Mouse (Mus musculus): Measurements from ENCODE around the gene Rpl5. TPM values are rescaled to one million over a fixed set of nuclear protein-coding genes. Genes with fewer than 3 reads are reported as not detected.

Rpl5 gene
- 257 TPM for polyA plus RNA-seq (2014; fragmentation: Illumina TruSeq; extraction: RNeasy Lipid Tissue Mini Kit (QIAGEN cat#74804); ENCODE audit: low read depth, low replicate concordance)

DNA sequence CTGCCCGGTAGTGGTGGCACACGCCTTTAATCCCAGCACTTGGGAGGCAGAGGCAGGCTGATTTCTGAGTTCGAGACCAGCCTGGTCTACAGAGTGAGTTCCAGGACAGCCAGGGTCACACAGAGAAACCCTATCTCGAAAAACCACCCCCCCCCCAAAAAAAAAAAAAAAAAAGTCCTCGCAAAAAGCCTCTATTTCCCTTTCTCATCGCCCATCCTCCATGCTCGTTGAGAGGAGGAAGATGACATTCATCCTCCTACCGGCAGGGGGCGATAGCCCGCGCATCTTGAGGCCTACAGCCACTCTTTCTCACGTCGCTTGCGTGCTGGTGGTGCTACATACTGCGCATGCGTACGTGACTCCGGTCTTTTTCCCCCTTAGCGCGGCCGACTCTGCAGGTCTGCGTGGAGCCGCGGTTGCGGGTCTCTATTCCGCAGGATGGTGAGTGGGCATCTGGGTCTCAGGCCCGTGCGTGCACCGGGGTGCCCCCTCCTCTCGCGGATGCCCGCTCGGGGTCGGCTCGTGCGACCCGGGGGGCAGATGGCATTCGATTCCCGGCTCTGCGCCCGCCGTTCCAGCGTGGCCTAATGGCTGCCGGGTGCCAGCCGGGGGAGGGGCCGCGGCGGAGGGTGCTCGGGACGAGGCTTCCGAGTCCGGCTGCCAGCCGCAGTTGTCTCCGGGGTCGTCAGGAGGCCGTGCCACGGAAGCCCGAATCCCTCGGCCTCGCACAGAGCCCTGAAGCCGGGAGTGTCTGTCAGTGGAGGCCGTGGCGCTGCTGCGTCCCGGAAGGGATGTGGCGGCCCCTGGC is at the start of gene Rpl5:
Gene Rpl5, plus strand, starts transcription at position 297 of the 808 bp plus-strand sequence.

DNA sequence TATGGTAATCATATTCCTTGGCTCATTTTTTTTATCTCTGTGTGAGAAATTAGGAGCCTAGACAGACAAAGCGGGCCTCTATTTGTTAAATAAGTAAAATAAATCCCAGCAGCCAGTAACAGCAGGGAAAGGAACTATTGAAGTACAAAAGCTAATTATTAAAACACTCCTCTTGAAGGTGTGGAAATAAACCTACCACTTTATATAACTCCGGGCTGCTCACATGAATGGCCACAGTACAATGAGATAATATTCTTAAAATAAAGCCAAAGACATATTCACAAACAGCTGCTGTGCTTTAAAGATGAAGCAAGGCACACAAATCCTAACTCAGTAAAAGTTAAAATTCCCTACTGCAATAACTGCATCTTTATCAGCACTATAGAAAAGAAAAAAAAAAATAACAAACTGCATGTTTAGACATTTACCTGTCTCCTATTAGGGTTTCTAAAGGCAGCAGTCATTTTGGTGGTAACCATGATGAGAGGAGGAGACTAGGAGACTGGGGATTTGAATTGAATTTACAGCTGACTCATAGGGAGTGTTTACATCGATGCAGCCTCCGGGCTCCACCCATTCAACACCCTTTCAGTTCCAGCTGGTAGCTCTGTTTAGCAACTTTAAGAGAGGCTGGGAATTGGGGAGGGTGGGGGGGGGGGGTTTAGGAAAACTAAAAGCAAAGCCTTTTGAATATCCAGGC is 25.6 kb upstream of the Rpl5 start, which contains the start of gene Evi5:
Gene Evi5, minus strand, starts transcription at position 547 of the 700 bp plus-strand sequence.

Other genes starting within 250 kb of the Rpl5 start
- not detected for gene Gfi1, start 174.5 kb upstream of the Rpl5 start, polyA plus RNA-seq (2014; fragmentation: Illumina TruSeq; extraction: RNeasy Lipid Tissue Mini Kit (QIAGEN cat#74804); ENCODE audit: low read depth, low replicate concordance)
- not detected for gene Ube2d2b, start 70.4 kb upstream of the Rpl5 start, polyA plus RNA-seq (2014; fragmentation: Illumina TruSeq; extraction: RNeasy Lipid Tissue Mini Kit (QIAGEN cat#74804); ENCODE audit: low read depth, low replicate concordance)
- 11.1 TPM for gene Evi5, start 25.4 kb upstream of the Rpl5 start, polyA plus RNA-seq (2014; fragmentation: Illumina TruSeq; extraction: RNeasy Lipid Tissue Mini Kit (QIAGEN cat#74804); ENCODE audit: low read depth, low replicate concordance)
- 8.3 TPM for gene Fam69a, start 86.6 kb downstream of the Rpl5 start, polyA plus RNA-seq (2014; fragmentation: Illumina TruSeq; extraction: RNeasy Lipid Tissue Mini Kit (QIAGEN cat#74804); ENCODE audit: low read depth, low replicate concordance)
- gene Mtf2, start 165.2 kb downstream of the Rpl5 start, polyA plus RNA-seq (2014; fragmentation: Illumina TruSeq; extraction: RNeasy Lipid Tissue Mini Kit (QIAGEN cat#74804); ENCODE audit: low read depth, low replicate concordance), result 11.0 TPM
- gene Tmed5, start 232.1 kb downstream of the Rpl5 start, polyA plus RNA-seq (2014; fragmentation: Illumina TruSeq; extraction: RNeasy Lipid Tissue Mini Kit (QIAGEN cat#74804); ENCODE audit: low read depth, low replicate concordance), result 25.4 TPM
- not detected for gene Ccdc18, start 232.4 kb downstream of the Rpl5 start, polyA plus RNA-seq (2014; fragmentation: Illumina TruSeq; extraction: RNeasy Lipid Tissue Mini Kit (QIAGEN cat#74804); ENCODE audit: low read depth, low replicate concordance)

Data from heart, adult 10 weeks (tissue).